Mouse (Mus musculus) heart, postnatal 0 days (tissue): Measurements from ENCODE around the gene Nat8f2.

Experiments
- CTCF ChIP-seq: IDR thresholded peaks from 2 replicates; pipeline ENCODE4 v1.5.1; 2016; ENCODE audit warnings: antibody characterized with exemption, control low read depth, low read depth
- EP300 ChIP-seq: IDR thresholded peaks from 2 replicates; pipeline ENCODE4 v1.6.1; 2016; ENCODE audit warnings: antibody characterized with exemption, low read depth

DNA sequence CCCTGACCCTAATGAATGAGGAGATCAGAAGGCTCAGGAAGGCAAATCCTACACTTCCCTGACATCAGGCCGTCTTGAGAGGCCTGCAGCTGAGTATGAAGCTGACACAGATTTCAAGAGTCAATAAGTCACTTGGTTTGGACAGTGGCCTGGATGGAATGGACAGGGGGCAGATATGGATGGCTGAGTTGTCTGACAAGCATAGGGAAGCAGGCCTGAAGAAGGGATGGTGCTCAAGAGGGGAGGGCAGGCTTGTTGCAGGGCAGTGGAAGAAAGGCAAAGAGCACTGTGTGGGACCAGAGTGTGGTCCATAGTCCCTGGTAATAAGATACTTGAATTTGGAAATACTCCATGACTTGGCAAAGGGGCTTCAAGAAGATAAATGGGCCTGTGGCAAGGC, 39.5 kb downstream of the Nat8f2 start:
- no peak for TF ChIP-seq EP300
- TF ChIP-seq CTCF, result no peak
